Mouse (Mus musculus): ENCODE measurements at regions not wholly inside any gene's neighbourhood (a gene's known extent, or its start where the extent isn't known, plus 50 kb on each side); places are given as distances from the start of the nearest gene placed in this dataset.

GRCm38 (mm10) chr4:110125067-110125784, 147.4 kb downstream of the Dmrta2 start:
- no peak for DNase-seq (ENCODE audit: low spot score)

- no peak for DNase-seq (ENCODE audit: low spot score)
These were observed 150.2 kb downstream of the Dmrta2 start for GRCm38 (mm10) chr4:110127941-110128520.

DNA sequence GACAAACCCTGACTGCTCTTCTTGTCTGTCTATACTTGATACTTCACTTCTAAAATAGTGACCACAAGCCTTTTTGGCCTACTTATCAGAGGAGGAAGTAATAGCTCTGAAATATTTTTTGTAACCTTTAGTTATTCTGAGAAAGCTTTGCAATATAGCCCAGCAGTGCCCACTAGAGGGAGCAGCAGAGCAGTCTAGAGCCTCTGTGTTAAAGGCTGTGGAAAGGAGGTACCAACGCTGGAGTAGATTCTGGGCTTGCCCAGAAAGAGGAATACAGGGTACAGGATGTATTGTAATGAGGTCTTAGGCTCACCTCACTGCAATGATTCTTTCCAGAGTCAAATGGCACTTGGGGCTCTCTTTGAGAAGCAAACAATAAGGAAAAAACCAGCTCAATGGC, 151.1 kb downstream of the Dmrta2 start:
- peak; percentile 80 for DNase-seq (ENCODE audit: low spot score)

- no peak for DNase-seq (ENCODE audit: low spot score)
These were observed 151.7 kb downstream of the Dmrta2 start for GRCm38 (mm10) chr4:110129518-110129917.

- no peak for DNase-seq (ENCODE audit: low spot score)
These were observed 154.2 kb downstream of the Dmrta2 start for GRCm38 (mm10) chr4:110132061-110132460.

DNA sequence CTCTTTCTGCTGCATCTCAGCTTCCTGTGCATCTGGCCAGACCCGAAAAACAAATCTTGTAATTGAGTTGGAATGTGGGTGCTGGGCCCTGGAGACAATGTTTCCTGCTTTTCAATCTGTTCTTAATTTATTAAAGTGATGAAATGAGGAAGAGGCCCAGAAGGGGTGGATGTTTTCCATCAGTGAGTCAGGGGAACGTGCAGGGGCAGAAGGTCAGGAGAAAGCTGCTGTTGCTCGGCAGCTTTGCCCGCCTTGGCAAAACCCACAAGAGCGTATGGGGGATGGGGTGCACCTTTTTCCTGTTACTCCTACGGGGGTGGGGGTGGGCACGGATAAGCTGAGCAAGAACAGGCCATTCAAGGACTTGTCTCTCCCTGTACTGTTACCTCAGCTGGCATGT, 156.2 kb downstream of the Dmrta2 start:
- no peak for DNase-seq (ENCODE audit: low spot score)

GRCm38 (mm10) chr4:110145229-110145628, 167.4 kb downstream of the Dmrta2 start:
- no peak for DNase-seq (ENCODE audit: low spot score)

GRCm38 (mm10) chr4:110152103-110152946, 174.5 kb downstream of the Dmrta2 start:
- DNase-seq (ENCODE audit: low spot score), result no peak
